Mouse (Mus musculus): ENCODE results near the gene Evx2.

The Evx2 gene

DNA sequence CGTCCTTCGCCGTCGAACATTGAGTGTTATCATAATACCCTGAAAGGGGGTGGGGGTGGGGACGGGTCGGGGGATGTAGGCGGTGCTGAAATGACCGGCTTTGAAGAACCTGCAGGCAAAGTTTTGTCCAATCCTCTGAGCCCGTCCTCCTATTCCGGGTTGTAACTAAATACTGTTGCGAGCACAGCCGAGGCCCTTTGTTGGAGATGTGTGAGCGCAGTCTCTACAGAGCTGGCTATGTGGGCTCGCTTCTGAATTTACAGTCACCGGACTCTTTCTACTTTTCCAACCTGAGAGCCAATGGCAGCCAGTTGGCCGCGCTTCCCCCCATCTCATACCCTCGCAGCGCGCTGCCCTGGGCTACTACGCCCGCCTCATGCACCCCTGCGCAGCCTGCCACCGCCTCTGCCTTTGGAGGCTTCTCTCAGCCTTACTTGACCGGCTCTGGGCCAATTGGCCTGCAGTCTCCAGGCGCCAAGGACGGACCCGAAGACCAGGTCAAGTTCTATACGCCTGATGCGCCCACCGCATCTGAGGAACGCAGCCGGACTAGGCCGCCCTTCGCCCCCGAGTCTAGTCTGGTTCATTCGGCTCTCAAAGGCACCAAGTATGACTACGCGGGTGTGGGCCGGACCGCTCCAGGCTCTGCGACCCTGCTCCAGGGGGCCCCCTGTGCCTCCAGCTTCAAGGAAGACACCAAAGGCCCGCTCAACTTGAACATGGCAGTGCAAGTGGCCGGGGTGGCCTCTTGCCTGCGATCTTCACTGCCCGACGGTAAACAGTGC is 15.7 kb upstream of the Evx2 start, which contains the start of gene Hoxd12:
Gene Hoxd12, plus strand, starts transcription at position 133 of the 785 bp plus-strand sequence.
- Histone ChIP-seq H3K27me3 (ENCODE audit: insufficient read depth, low read length) (peaks cover 98% of the 10 kb centered on the region), H3K4me1 (replicated peaks; ENCODE audit: low read depth, low read length) (peaks cover 46% of the 10 kb centered on the region), H3K9me3 (ENCODE audit: low read length) (peaks cover 17% of the 10 kb centered on the region), H3K36me3 (ENCODE audit: insufficient read depth, low read length) (no peaks in the 10 kb centered on the region), H3K4me3 (replicated peaks; ENCODE audit: low read length) (peak within 1 kb of the TSS; percentile 54)
- TF ChIP-seq CTCF (conservative IDR thresholded peaks at IDR 0.05; ENCODE audit: low read length) (no peak), NANOG (IDR thresholded peaks at IDR 0.05; ENCODE audit: borderline replicate concordance, low read length) (no peak), POU5F1 (IDR thresholded peaks at IDR 0.05; ENCODE audit: borderline replicate concordance, low read length) (no peak)

DNA sequence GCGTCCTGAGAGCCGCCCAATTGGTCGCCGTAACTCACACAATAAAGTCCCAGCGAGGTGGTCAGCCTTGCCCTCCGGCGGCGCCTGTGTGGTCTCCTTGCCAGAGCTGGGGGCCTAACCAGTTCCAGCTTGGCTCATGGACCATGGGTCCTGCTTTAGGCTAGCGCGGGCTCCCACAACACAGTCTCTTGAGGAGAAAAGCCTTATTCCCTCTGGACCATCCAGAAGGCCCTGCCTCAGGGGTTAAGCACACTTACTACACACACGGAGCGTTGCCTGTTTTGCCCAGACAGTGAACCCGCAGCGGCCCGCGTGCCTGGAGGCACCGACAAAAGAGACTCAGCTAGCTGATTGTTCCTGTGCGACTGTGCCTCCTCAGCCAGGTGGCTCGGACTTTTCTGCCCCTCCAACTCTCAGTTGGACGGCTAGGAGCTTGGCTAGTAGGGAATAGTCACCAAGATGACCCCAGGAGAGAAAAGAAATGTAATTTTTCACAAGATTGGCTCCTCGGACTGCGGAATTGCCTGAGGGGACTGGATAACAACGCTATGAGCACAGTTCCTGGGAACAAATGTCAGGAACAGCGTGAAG is 14.6 kb upstream of the Evx2 start:
- Histone ChIP-seq H3K4me1 (replicated peaks; ENCODE audit: low read depth, low read length) (peaks cover 44% of the 10 kb centered on the region), H3K4me3 (replicated peaks; ENCODE audit: low read length) (no peak overlapping the region), H3K27me3 (ENCODE audit: insufficient read depth, low read length) (peaks cover 98% of the 10 kb centered on the region), H3K36me3 (ENCODE audit: insufficient read depth, low read length) (no peaks in the 10 kb centered on the region), H3K9me3 (ENCODE audit: low read length) (peaks cover 17% of the 10 kb centered on the region)
- TF ChIP-seq POU5F1 (IDR thresholded peaks at IDR 0.05; ENCODE audit: borderline replicate concordance, low read length), result no peak
- no peak for TF ChIP-seq CTCF (conservative IDR thresholded peaks at IDR 0.05; ENCODE audit: low read length)
- no peak for TF ChIP-seq NANOG (IDR thresholded peaks at IDR 0.05; ENCODE audit: borderline replicate concordance, low read length)

DNA sequence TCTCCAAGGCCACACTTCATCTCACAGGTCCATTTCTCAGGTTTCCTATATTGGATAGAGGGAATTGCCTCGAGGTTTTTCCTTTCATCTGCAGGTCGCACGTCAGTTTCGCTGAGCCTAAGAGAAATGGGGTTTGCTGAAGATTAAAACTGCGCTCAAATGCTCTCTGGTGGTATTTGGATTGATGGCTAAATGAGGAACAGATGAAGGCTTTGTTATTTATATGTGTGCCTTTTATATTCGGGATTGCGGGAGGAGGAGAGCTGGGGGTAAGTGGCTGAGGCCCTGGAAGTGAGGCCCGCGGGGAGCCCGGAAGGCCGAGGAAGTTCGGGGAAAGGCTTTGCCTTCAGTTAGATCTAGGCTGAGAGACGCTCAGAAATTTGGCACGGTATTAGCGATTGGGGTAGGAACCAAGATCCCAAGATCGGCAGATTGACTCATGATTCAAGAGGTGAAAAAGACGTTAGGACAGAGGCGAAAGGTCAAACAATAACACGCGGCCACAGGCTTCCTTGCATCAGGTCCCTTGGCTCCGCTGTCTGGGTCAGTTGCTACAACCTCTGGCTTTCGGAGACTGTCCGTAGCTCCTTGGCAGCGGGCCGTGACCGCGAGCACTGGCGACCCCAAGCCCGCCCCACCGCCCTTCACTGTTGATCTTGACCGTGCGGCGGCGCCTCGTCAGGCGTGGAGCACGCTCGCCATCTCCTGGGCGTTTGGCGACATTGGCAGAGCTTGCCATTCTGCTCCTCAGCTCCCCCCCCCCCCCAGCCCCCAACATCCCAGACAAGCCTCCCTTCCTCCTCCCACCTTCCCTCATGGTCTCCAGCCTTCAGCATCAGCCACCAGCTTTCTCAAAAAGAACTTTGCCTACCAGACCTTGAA is 13.4 kb upstream of the Evx2 start:
- Histone ChIP-seq H3K4me3 (replicated peaks; ENCODE audit: low read length) (peak overlapping the region; percentile 64), H3K9me3 (ENCODE audit: low read length) (peaks cover 17% of the 10 kb centered on the region), H3K4me1 (replicated peaks; ENCODE audit: low read depth, low read length) (peaks cover 41% of the 10 kb centered on the region), H3K27me3 (ENCODE audit: insufficient read depth, low read length) (peaks cover 94% of the 10 kb centered on the region), H3K36me3 (ENCODE audit: insufficient read depth, low read length) (no peaks in the 10 kb centered on the region)
- peak; percentile 94 for TF ChIP-seq NANOG (IDR thresholded peaks at IDR 0.05; ENCODE audit: borderline replicate concordance, low read length)
- no peak; the same call in 1 of the 2 replicates for TF ChIP-seq POU5F1 (IDR thresholded peaks at IDR 0.05; ENCODE audit: borderline replicate concordance, low read length)

DNA sequence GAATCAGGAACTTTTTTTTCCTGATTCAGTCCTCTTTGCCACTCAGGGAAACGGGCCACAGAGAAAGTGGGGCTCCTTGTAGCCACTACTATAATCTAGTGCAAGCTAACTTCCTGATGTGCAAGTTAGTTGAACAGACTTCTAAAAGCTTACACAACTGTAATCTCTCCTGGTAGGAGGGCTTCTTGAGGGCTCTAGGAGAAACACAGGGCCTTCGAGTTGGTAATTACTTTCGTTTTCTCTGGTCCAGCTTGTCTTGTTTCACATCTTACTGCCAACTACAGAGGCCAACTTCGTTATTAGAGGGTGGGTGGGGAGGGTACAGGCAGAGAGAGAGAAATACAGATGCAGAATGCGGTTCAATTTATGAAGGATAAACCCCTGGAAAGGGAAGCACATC is 12.5 kb upstream of the Evx2 start:
- Histone ChIP-seq H3K4me1 (replicated peaks; ENCODE audit: low read depth, low read length) (peaks cover 48% of the 10 kb centered on the region), H3K36me3 (ENCODE audit: insufficient read depth, low read length) (no peaks in the 10 kb centered on the region), H3K27me3 (ENCODE audit: insufficient read depth, low read length) (peaks cover 94% of the 10 kb centered on the region), H3K9me3 (ENCODE audit: low read length) (peaks cover 17% of the 10 kb centered on the region), H3K4me3 (replicated peaks; ENCODE audit: low read length) (no peak overlapping the region)
- TF ChIP-seq POU5F1 (IDR thresholded peaks at IDR 0.05; ENCODE audit: borderline replicate concordance, low read length) (no peak), NANOG (IDR thresholded peaks at IDR 0.05; ENCODE audit: borderline replicate concordance, low read length) (no peak), CTCF (conservative IDR thresholded peaks at IDR 0.05; ENCODE audit: low read length) (no peak)

DNA sequence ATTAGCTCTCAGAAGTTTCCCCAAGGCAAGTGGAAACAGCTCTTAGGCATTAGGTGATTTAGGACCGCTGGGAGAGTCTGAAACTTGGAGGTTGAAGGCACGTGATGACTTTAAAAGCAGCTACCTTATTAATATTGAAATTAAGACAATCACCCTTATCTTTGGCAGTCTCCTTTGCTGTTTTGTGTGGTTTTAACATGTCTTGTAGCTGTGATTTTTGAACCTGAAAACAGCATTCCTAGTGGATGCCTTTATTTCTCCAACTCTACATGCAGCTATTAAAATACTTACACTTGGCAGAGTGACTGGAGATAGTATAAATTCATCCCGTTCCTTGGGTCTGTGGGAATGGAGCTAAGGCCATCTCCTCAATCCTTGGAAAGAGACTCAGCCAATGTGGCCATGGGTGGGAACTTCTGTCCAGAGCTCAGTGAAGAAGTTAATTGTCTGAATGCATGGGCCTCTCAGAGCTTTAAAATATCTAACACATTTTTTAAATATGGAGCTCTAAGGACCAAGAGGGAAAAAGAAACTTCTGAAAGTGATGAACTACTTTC is 11.4 kb upstream of the Evx2 start:
- H3K4me1 ChIP-seq (replicated peaks; ENCODE audit: low read depth, low read length), result peaks cover 43% of the 10 kb centered on the region
- no peaks in the 10 kb centered on the region for H3K36me3 ChIP-seq (ENCODE audit: insufficient read depth, low read length)
- H3K4me3 ChIP-seq (replicated peaks; ENCODE audit: low read length), result no peak overlapping the region
- H3K27me3 ChIP-seq (ENCODE audit: insufficient read depth, low read length), result peaks cover 93% of the 10 kb centered on the region
- peaks cover 17% of the 10 kb centered on the region for H3K9me3 ChIP-seq (ENCODE audit: low read length)
- no peak for TF ChIP-seq POU5F1 (IDR thresholded peaks at IDR 0.05; ENCODE audit: borderline replicate concordance, low read length)
- TF ChIP-seq NANOG (IDR thresholded peaks at IDR 0.05; ENCODE audit: borderline replicate concordance, low read length), result no peak
- TF ChIP-seq CTCF (conservative IDR thresholded peaks at IDR 0.05; ENCODE audit: low read length), result no peak

DNA sequence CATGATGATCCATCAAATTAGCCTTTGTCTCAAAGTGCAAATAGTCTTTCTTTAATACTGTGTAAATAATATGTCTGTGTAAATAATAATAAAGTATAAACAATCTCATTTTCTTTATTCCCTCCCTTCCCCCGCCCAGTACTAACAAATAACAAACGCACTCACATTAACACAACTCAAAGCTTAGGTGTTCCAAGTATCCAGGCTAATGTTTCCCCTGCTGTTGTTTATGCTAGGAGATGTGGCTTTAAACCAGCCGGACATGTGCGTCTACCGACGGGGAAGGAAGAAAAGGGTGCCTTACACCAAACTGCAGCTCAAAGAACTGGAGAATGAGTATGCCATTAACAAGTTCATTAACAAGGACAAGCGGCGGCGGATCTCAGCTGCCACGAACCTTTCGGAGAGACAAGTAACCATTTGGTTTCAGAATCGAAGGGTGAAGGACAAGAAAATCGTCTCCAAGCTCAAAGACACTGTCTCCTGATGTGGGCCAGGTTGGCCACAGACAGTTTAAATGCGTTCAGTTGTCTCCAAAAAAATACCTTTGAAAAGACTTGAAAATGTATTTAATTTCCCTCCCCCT is 10.4 kb upstream of the Evx2 start:
- Histone ChIP-seq H3K4me3 (replicated peaks; ENCODE audit: low read length) (no peak overlapping the region), H3K36me3 (ENCODE audit: insufficient read depth, low read length) (no peaks in the 10 kb centered on the region), H3K4me1 (replicated peaks; ENCODE audit: low read depth, low read length) (peaks cover 33% of the 10 kb centered on the region), H3K27me3 (ENCODE audit: insufficient read depth, low read length) (peaks cover 91% of the 10 kb centered on the region), H3K9me3 (ENCODE audit: low read length) (peaks cover 17% of the 10 kb centered on the region)
- TF ChIP-seq POU5F1 (IDR thresholded peaks at IDR 0.05; ENCODE audit: borderline replicate concordance, low read length), result no peak
- TF ChIP-seq NANOG (IDR thresholded peaks at IDR 0.05; ENCODE audit: borderline replicate concordance, low read length), result no peak

DNA sequence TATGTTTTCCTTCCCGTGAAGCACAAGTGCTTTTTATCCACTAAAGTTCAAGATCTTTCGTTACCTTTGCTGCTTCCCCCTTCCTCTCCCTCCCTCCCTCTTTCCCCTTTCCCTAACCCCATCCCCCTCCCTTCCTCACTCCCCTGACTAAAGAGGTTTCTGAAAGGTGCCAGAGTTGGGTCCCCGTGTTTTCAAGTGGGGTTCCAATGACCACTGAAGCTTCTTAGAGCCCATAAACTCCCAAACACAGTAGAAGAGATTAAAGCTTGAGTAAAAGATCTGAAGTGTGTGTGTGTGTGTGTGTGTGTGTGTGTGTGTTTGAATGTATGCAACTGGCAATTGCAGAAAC is 9.8 kb upstream of the Evx2 start:
- H3K4me3 ChIP-seq (replicated peaks; ENCODE audit: low read length), result 0 out of 2 replicates have a peak overlapping the region, but pooled peaks have one; percentile 75
- peaks cover 91% of the 10 kb centered on the region for H3K27me3 ChIP-seq (ENCODE audit: insufficient read depth, low read length)
- TF ChIP-seq NANOG (IDR thresholded peaks at IDR 0.05; ENCODE audit: borderline replicate concordance, low read length) (no peak), CTCF (conservative IDR thresholded peaks at IDR 0.05; ENCODE audit: low read length) (no peak), POU5F1 (IDR thresholded peaks at IDR 0.05; ENCODE audit: borderline replicate concordance, low read length) (no peak)
- H3K9me3 ChIP-seq (ENCODE audit: low read length), result peaks cover 11% of the 10 kb centered on the region
- peaks cover 33% of the 10 kb centered on the region for H3K4me1 ChIP-seq (replicated peaks; ENCODE audit: low read depth, low read length)
- H3K36me3 ChIP-seq (ENCODE audit: insufficient read depth, low read length), result no peaks in the 10 kb centered on the region
